Mouse (Mus musculus) cerebellum, postnatal 36 days (tissue): ENCODE results near the gene Med15.
A peak's percentile ranks its signal among the peaks of the same experiment; 100 is the strongest.

Source experiments
- DNase-seq, 2 experiments: peaks; one replicate each; pipeline ENCODE4 v3.0.0; 2021 to 2022; ENCODE audit warnings: mixed read lengths in 2 of 2

Gene Med15

GRCm38 (mm10) chr16:17729974-17730373 is 2.7 kb downstream of the Med15 start:
- no peak for DNase-seq

DNA sequence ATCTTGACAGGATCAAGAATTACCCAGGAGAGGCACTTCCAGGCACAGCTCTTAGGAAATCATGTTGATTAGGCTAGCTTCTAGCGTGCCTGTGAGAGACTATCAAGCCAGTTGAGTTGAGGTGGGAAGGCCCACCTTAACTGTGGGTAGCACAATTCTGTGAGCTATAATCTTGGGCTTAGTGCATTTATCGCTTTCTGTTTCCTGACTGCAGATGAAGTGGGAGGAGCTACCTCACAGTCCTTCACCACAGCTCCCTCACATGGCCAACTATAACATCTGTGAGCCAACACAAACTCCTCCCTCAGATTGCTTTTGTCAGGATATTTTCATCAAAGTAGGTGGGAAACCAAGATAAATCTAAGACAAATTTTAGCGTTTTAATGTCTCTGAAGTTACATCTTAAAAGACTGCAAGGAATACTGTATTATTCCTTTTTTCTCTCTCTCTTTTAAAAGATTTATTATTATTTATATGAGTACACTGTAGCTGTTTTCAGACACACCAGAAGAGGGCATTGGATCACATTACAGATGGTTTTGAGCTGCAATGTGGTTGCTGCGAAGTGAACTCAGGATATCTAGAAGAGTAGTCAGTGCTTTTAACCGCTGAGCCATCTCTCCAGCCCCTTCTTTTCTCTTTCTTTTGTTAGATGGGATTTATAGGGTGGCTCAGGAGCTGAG is 5.4 kb downstream of the Med15 start:
- DNase-seq, result no peak

DNA sequence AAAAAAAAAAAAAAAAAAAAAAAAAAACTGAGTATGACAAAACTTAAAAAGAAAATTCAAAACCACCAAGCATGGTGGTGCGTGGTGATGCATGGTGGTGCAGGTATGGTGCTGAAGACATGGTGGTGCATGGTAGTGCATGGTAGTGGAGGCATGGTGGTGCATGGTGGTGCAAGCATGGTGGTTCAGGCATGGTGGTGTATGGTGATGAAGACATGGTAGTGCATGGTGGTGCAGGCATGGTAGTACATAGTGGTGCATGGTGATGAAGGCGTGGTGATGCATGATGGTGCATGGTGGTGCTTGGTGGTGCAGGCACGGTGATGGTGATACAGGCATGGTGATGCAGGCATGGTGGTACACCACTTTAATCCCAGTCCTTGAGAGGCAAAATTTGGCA is 8.2 kb downstream of the Med15 start:
- DNase-seq, result no peak

DNA sequence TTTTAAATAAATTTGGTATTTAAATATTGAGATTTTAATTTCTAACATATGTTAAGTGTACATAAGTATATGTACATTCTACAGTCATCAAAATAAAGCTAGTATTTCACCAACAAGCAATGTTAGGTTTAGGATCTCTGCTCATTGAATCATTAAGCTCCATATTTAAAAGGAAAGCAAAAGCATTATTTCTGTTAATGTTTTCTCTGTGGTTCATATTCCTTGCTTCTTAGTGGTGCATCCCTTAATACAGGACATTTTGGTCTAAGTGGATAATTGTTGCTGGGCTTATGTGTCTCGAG is 9.4 kb downstream of the Med15 start:
- no peak for DNase-seq

GRCm38 (mm10) chr16:17722461-17723324 is 10.0 kb downstream of the Med15 start:
- DNase-seq, result peak; percentile 88 to 89

DNA sequence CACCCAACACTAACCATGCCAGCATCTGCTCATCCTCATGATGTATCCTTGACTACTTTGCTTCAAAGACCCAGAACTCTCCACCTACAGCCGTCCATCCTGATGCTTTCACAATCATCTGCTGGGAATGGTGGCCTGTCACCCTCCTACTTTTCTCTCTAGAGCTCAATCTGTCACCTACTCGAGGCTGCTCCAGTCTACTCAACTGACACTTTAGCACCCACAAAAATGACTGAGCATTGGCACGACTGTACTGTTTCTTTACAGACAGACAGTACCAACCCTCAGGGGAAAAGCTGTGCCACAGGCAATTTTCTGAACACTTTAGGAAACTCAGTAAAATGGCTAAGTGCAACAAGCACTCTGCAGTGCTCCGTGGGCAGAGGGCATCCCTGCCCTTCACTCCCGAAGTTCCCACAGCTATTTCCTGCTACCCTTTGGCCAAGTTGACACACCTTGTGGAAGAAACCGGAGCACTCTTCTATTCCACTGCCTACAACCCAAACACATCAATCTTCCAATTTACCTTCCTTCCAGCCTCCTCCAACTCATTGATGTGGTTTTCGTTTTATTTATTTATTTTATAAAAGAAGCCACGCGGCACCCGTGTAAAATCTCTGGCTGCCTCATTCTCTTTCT is 10.8 kb downstream of the Med15 start:
- DNase-seq, result no peak

- DNase-seq, result no peak
These were observed 11.4 kb downstream of the Med15 start for GRCm38 (mm10) chr16:17721114-17721808.

- DNase-seq, result no peak
These were observed 14.9 kb downstream of the Med15 start for GRCm38 (mm10) chr16:17717791-17718190.

- DNase-seq, result no peak
These were observed 25.1 kb downstream of the Med15 start for GRCm38 (mm10) chr16:17707541-17707940.

- DNase-seq, result no peak
These were observed 31.7 kb downstream of the Med15 start for GRCm38 (mm10) chr16:17701043-17701405.

- no peak for DNase-seq
These were observed 32.2 kb downstream of the Med15 start for GRCm38 (mm10) chr16:17700386-17701042.

DNA sequence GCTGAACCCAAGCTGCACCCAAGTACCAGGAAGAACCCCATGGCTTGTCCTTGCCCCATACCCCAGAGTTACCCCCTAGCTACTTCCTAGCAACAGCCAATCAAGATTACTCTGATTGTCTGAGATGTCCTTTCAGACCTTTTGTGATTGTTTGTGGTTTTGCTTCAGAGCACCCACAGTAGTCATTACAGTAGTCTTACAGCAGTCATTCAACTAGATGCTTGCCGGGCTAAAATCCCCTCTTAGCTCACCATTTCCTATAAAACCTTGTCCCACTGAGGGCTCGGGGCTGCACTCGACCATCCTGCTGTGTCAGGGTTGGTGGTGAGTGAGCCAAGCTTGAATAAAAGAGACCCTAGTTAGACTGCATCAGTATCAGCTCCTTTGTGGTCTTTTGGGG is 37.8 kb downstream of the Med15 start:
- no peak for DNase-seq

GRCm38 (mm10) chr16:17669886-17670285 is 62.8 kb downstream of the Med15 start:
- peak; percentile 25 to 31 for DNase-seq

- no peak for DNase-seq
These were observed 67.1 kb downstream of the Med15 start for GRCm38 (mm10) chr16:17665568-17665967.

DNA sequence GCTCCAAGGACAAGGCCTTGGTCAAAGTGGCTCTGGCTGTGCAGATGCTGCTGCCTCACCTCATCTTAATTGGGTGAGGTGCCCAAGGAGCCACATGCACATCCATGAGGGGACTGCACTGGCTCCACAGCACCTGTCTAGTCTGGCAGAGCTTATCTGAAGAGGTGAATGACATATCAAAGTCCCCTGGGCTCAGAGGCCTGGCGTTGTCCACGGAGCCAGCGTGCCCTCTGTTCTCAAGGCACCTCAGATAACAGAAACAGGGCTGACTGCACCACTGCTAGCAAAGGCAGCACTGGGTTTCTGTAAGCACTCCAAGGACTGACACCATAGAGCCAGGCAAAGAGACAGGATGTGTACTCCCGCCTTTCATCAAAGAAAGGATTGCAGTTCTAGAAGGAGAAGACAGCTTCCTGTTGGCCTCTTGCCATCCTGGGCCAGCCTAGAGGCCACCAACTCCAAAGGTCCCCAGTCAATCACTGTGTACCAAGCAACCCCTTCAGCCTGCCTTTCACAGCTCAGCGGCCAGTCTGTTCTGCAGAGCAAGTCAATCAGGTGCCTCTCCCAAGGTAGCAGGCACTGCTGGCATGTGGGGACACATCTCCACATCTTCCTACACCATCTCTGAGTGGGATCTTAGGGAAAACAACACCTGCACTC is 76.3 kb downstream of the Med15 start:
- DNase-seq, result no peak

DNA sequence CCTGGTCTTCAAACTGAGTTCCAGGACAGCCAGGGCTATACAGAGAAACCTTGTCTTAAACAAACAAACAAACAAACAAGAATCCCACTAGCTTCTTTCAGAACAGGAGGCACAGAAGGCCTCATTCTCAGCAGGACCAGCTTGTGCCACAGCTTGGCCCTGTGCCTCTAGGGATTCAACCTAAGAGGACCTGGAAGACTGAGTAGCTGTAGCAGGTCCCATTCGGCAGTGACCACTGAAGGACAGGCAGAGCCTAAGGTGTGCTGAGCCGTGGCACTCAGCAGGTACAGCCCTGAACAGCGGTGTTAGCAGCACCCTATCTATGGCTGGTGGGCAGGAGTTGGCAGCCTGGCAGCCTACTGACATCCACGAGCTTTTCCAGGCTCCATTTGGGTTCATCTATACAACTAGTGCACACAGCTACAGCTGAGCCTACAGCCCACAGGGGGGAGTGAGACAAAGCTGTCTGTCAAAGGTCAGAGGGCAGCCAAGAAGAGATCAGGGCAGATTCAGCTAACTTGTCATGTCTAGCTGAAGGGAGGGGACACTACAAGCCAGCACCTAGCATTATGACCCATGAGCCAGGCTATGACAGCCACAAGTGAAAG is 78.4 kb downstream of the Med15 start:
- peak in 1 of 2 experiments; percentile 46 for DNase-seq

GRCm38 (mm10) chr16:17653601-17654000 is 79.1 kb downstream of the Med15 start:
- no peak for DNase-seq

- no peak for DNase-seq
These were observed 80.1 kb downstream of the Med15 start for GRCm38 (mm10) chr16:17652607-17653006.

GRCm38 (mm10) chr16:17650711-17651110 is 82.0 kb downstream of the Med15 start:
- DNase-seq, result peak; percentile 47 to 49

DNA sequence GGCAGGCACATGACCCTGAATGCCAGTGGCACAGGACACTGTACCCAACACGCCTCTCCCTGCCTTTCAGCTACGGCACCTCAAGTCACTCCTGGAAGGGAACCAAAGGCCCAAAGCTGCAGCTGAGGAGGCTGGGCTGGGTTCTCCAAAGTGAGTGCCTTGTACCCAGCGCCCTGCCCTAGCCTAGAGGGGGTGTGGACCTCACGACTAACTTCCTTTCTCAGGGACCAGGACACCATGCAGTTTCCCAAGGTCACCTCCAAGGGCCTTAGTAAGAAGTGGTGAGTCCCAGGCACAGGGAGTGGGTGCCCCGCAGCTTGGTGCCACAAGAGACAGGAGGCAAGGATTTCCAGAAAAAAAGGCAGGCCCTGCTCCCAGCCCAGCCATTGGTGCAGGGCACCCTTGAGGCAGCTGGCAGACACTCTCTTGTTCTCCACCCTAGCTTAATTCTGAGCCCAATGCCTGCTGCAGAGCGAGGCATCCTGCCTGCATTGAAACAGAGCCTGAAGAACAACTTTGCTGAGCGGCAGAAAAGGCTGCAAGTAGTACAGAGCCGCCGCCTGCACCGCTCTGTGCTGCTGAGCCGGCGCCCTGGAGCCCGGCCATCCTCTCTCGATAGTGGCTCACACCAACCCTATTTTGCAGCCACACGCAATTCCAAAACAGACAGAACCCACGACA is 82.6 kb downstream of the Med15 start:
- peak in 1 of 2 experiments; percentile 49 for DNase-seq
